Mouse (Mus musculus): ENCODE measurements around the gene Cacnb3.

Cacnb3 gene

GRCm38 (mm10) chr15:98676940-98677728 is 46.5 kb downstream of the Cacnb3 start, which contains the start of gene Rnd1:
Rnd1 (minus strand) TSS chr15:98677461.
- DNase-seq, result peak; percentile 57 to 58

- DNase-seq, result no peak
Measured at GRCm38 (mm10) chr15:98677977-98678376, 47.3 kb downstream of the Cacnb3 start.

GRCm38 (mm10) chr15:98680660-98681059 is 50.0 kb downstream of the Cacnb3 start:
- DNase-seq, result no peak

- DNase-seq, result no peak
Measured at GRCm38 (mm10) chr15:98681633-98682032, 51.0 kb downstream of the Cacnb3 start.

GRCm38 (mm10) chr15:98683177-98683576 is 52.5 kb downstream of the Cacnb3 start:
- DNase-seq, result no peak

GRCm38 (mm10) chr15:98683746-98684145 is 53.1 kb downstream of the Cacnb3 start:
- DNase-seq, result no peak

- DNase-seq, result no peak
Measured at GRCm38 (mm10) chr15:98685926-98686325, 55.3 kb downstream of the Cacnb3 start.

GRCm38 (mm10) chr15:98689682-98690081 is 59.0 kb downstream of the Cacnb3 start:
- DNase-seq, result no peak

- no peak for DNase-seq
Measured at GRCm38 (mm10) chr15:98691486-98692147, 61.0 kb downstream of the Cacnb3 start.

- no peak for DNase-seq
Measured at GRCm38 (mm10) chr15:98692171-98692715, 61.6 kb downstream of the Cacnb3 start.
